In genomic region chr8:49313483-49314278, GRCm38 (mm10) we compare ENCODE assay signal across 20 mouse cellular contexts.
DNase-seq lines count a peak whose midpoint lies in the region; ATAC-seq and TF ChIP-seq lines count a peak whose summit lies in the region.
"Had no signal": no experiment of that assay in that cellular context is flagged by ENCODE, and none has a peak within 500 bp of the region (broad histone marks: within the 10 kb centered on the region; RNA-seq: fewer than 3 reads in every experiment).

No protein-coding gene starts in this region.

- no peak overlapping the region for H3K4me2 ChIP-seq in lung, embryonic 14.5 days
- peak overlapping the region; percentile 46 for H3K4me2 ChIP-seq in limb, embryonic 13.5 days (replicated peaks)
- H3K4me2 ChIP-seq: forebrain, embryonic 13.5 days had no signal

- DNase-seq in embryo, embryonic 11 days = peak; percentile 24
- no peak for DNase-seq in embryo, embryonic 9.5 days (ENCODE audit: extremely low spot score)
- peak; percentile 39 for DNase-seq in lung, embryonic 14.5 days
- no peak for DNase-seq in lung, adult 18-20 months
- peak; percentile 31 for DNase-seq in brain, embryonic 14.5 days (ENCODE audit: low read depth)
- DNase-seq in cerebellum, postnatal 4 days (ENCODE audit: low spot score in 2 of 2) = no peak
- no peak for DNase-seq in gastrocnemius, adult 2 months
- DNase-seq: adrenal gland, postnatal 14 days; cerebellum, adult 8-10 months; liver, postnatal 0 days; lung, postnatal 36 days; right cerebral cortex, adult 18-20 months; thymus, postnatal 25 days had no signal

- no peak for TF ChIP-seq POLR2A in brain, embryonic 14.5 days (IDR thresholded peaks at IDR 0.05; ENCODE audit: borderline replicate concordance, extremely low read depth, insufficient read depth, insufficient read length, poor library complexity, severe bottlenecking)

- H3K4me3 ChIP-seq in lung, embryonic 14.5 days (ENCODE audit: low read depth, low read length) = no peak overlapping the region
- H3K4me3 ChIP-seq in limb, embryonic 13.5 days = 0 out of 2 replicates have a peak overlapping the region, but pooled peaks have one; percentile 15
- no peak overlapping the region for H3K4me3 ChIP-seq in gastrocnemius, adult 2 months
- H3K4me3 ChIP-seq: erythroblast, embryonic 14.5 days; forebrain, embryonic 13.5 days; heart, embryonic 10.5 days had no signal

- H3K9me3 ChIP-seq in lung, embryonic 14.5 days (ENCODE audit: low read depth, low read length) = no peaks in the 10 kb centered on the region
- no peaks in the 10 kb centered on the region for H3K9me3 ChIP-seq in limb, embryonic 13.5 days
- H3K9me3 ChIP-seq: forebrain, embryonic 13.5 days; heart, embryonic 10.5 days had no signal

- ATAC-seq in lung, embryonic 14.5 days (ENCODE audit: insufficient read depth) = no peak
- peak; percentile 86 for ATAC-seq in limb, embryonic 13.5 days (ENCODE audit: low FRiP score, low read depth)
- ATAC-seq: forebrain, embryonic 13.5 days; inflammation-experienced regulatory T-cells, adult 6 months; liver, postnatal 0 days had no signal

- H3K27me3 ChIP-seq in lung, embryonic 14.5 days (ENCODE audit: insufficient read depth, low read length) = no peaks in the 10 kb centered on the region
- H3K27me3 ChIP-seq in limb, embryonic 13.5 days = no peaks in the 10 kb centered on the region
- H3K27me3 ChIP-seq: forebrain, embryonic 13.5 days had no signal

- H3K36me3 ChIP-seq in lung, embryonic 14.5 days (ENCODE audit: insufficient read depth) = no peaks in the 10 kb centered on the region
- H3K36me3 ChIP-seq in limb, embryonic 13.5 days = no peaks in the 10 kb centered on the region
- H3K36me3 ChIP-seq: heart, embryonic 10.5 days had no signal

- no peak overlapping the region for H3K9ac ChIP-seq in lung, embryonic 14.5 days
- H3K9ac ChIP-seq in limb, embryonic 13.5 days = no peak overlapping the region
- H3K9ac ChIP-seq: forebrain, embryonic 13.5 days; liver, postnatal 0 days had no signal

- 44% methylated on average over 10 of the region's 10 CpGs for WGBS in lung, embryonic 14.5 days
- WGBS in limb, embryonic 13.5 days = 12% methylated on average over 10 of the region's 10 CpGs

- intact Hi-C loops in gastrocnemius, adult 2 months (cut with DNase I) = no loop called here

- H3K27ac ChIP-seq in lung, embryonic 14.5 days (ENCODE audit: low read depth) = no peak overlapping the region
- H3K27ac ChIP-seq in limb, embryonic 13.5 days = no peak overlapping the region
- no peak overlapping the region for H3K27ac ChIP-seq in gastrocnemius, adult 2 months
- H3K27ac ChIP-seq: forebrain, embryonic 13.5 days; heart, embryonic 10.5 days; kidney, postnatal 0 days; stomach, postnatal 0 days had no signal

- TF ChIP-seq CTCF in lung, embryonic 14.5 days (IDR thresholded peaks at IDR 0.05; ENCODE audit: low read depth) = no peak
- TF ChIP-seq CTCF in brain, embryonic 14.5 days (IDR thresholded peaks at IDR 0.05; ENCODE audit: borderline replicate concordance, extremely low read depth, insufficient read depth, insufficient read length) = no peak
- TF ChIP-seq CTCF in gastrocnemius, adult 2 months (IDR thresholded peaks at IDR 0.05) = no peak

- H3K4me1 ChIP-seq in lung, embryonic 14.5 days (ENCODE audit: insufficient read depth) = no peaks in the 10 kb centered on the region
- peaks cover 12% of the 10 kb centered on the region for H3K4me1 ChIP-seq in limb, embryonic 13.5 days
- H3K4me1 ChIP-seq: forebrain, embryonic 13.5 days; heart, embryonic 10.5 days had no signal

Comparison
In these comparisons a context has a peak if more than half of its experiments do, and no peak if none do; other contexts are left out.
1. DNase-seq: peak in embryo, embryonic 11 days (single experiment), lung, embryonic 14.5 days (single experiment) and brain, embryonic 14.5 days (single experiment); none in embryo, embryonic 9.5 days (single experiment), lung, adult 18-20 months (0 of 2), cerebellum, postnatal 4 days (0 of 2) and gastrocnemius, adult 2 months (single experiment).